In genomic region chr4:156234021-156234501, GRCm38 (mm10) we compare ENCODE assay signal across 8 mouse cellular contexts. TPM values are rescaled to one million over a fixed set of nuclear protein-coding genes. Genes with fewer than 3 reads are reported as not detected.
A peak's percentile ranks its signal among the peaks of the same experiment; 100 is the strongest.
DNase-seq lines count a peak whose midpoint lies in the region; ATAC-seq and TF ChIP-seq lines count a peak whose summit lies in the region.

No protein-coding gene starts in this region.

- WGBS in embryonic facial prominence, embryonic 15.5 days, result 4% methylated on average over 17 of the region's 17 CpGs
- WGBS in intestine, embryonic 16.5 days, result 11% methylated on average over 17 of the region's 17 CpGs
- 2% methylated on average over 17 of the region's 17 CpGs for WGBS in midbrain, postnatal 0 days

- no peak for TF ChIP-seq RAD21 in CH12.LX (IDR thresholded peaks at IDR 0.05; ENCODE audit: low read depth, low read length)

- ATAC-seq in embryonic facial prominence, embryonic 15.5 days (ENCODE audit: insufficient number of reproducible peaks, low FRiP score, low TSS enrichment, low read depth), result no peak
- no peak for ATAC-seq in intestine, embryonic 16.5 days
- no peak for ATAC-seq in midbrain, postnatal 0 days (ENCODE audit: low FRiP score)
- ATAC-seq in megakaryocyte progenitor cell, adult 5-6 weeks (replicated peaks; ENCODE audit: poor library complexity), result no peak

- dilution Hi-C loops in CH12.LX (cut with MboI; ENCODE audit: extremely low pct_ligation_motif_present, extremely low pct_unique_long_range_greater_than_20kb, low sequenced_read_pairs), result no loop called here

- TF ChIP-seq POLR2A in CH12.LX (IDR thresholded peaks at IDR 0.05; ENCODE audit: low read depth, low read length), result no peak

- H3K27me3 ChIP-seq in CH12.LX (replicated peaks), result no peaks in the 10 kb centered on the region
- H3K27me3 ChIP-seq in embryonic facial prominence, embryonic 15.5 days, result no peaks in the 10 kb centered on the region
- H3K27me3 ChIP-seq in intestine, embryonic 16.5 days (replicated peaks; ENCODE audit: control insufficient read depth, insufficient read depth, low read length), result no peaks in the 10 kb centered on the region
- H3K27me3 ChIP-seq in midbrain, postnatal 0 days (ENCODE audit: insufficient read depth, low read length), result no peaks in the 10 kb centered on the region

- peaks cover 28% of the 10 kb centered on the region for H3K79me2 ChIP-seq in CH12.LX (replicated peaks; ENCODE audit: control insufficient read depth, extremely low read depth, insufficient read depth, poor library complexity, severe bottlenecking)

- peak; percentile 43 to 52 for DNase-seq in cerebellum, adult 18-20 months
- no peak for DNase-seq in cerebellum, postnatal 4 days (ENCODE audit: low spot score in 2 of 2)
- DNase-seq in CH12.LX (ENCODE audit: extremely low read depth), result no peak
- no peak for DNase-seq in midbrain, postnatal 0 days (ENCODE audit: low spot score)
- no peak for DNase-seq in ovary, postnatal 36 days (ENCODE audit: low spot score)

- no peaks in the 10 kb centered on the region for H3K9me3 ChIP-seq in CH12.LX (replicated peaks; ENCODE audit: low read length)
- H3K9me3 ChIP-seq in embryonic facial prominence, embryonic 15.5 days (replicated peaks), result no peaks in the 10 kb centered on the region
- no peaks in the 10 kb centered on the region for H3K9me3 ChIP-seq in intestine, embryonic 16.5 days (ENCODE audit: control insufficient read depth, low read length)
- H3K9me3 ChIP-seq in midbrain, postnatal 0 days (ENCODE audit: low read length), result no peaks in the 10 kb centered on the region

- peaks cover 58 to 70% of the 10 kb centered on the region in 2 experiments for H3K36me3 ChIP-seq in CH12.LX (replicated peaks in 1 of 2; ENCODE audit: control insufficient read depth in 1 of 2, insufficient read depth in 1 of 2, low read length in 1 of 2)
- H3K36me3 ChIP-seq in embryonic facial prominence, embryonic 15.5 days, result peaks cover 60% of the 10 kb centered on the region
- peaks cover 9% of the 10 kb centered on the region for H3K36me3 ChIP-seq in intestine, embryonic 16.5 days (ENCODE audit: control insufficient read depth, insufficient read depth, low read length)
- peaks cover 39% of the 10 kb centered on the region for H3K36me3 ChIP-seq in midbrain, postnatal 0 days (ENCODE audit: insufficient read depth, low read length)

- TF ChIP-seq EP300 in CH12.LX (IDR thresholded peaks at IDR 0.05; ENCODE audit: low read length), result no peak

- peak overlapping the region; percentile 49 to 64 (median 54) for H3K4me3 ChIP-seq in CH12.LX (replicated peaks in 1 of 3; ENCODE audit: low read depth in 2 of 3, low read length in 2 of 3, poor library complexity in 1 of 3)
- H3K4me3 ChIP-seq in embryonic facial prominence, embryonic 15.5 days (replicated peaks), result peak overlapping the region; percentile 70
- peak overlapping the region; percentile 74 for H3K4me3 ChIP-seq in intestine, embryonic 16.5 days (ENCODE audit: low read length)
- H3K4me3 ChIP-seq in midbrain, postnatal 0 days (ENCODE audit: low read depth, low read length), result peak overlapping the region; percentile 87

- H3K4me1 ChIP-seq in CH12.LX (ENCODE audit: control insufficient read depth in 1 of 2, insufficient read depth in 2 of 2), result peaks cover 8 to 31% of the 10 kb centered on the region in 2 experiments
- H3K4me1 ChIP-seq in embryonic facial prominence, embryonic 15.5 days, result peaks cover 31% of the 10 kb centered on the region
- H3K4me1 ChIP-seq in intestine, embryonic 16.5 days (ENCODE audit: control insufficient read depth, insufficient read depth, low read length), result peaks cover 13% of the 10 kb centered on the region
- peaks cover 4% of the 10 kb centered on the region for H3K4me1 ChIP-seq in midbrain, postnatal 0 days (ENCODE audit: insufficient read depth, low read length)

- TF ChIP-seq CTCF in CH12.LX (conservative IDR thresholded peaks at IDR 0.05 in 1 of 2, IDR thresholded peaks at IDR 0.05 in 1 of 2; ENCODE audit: low read depth in 2 of 2, low read length in 2 of 2), result no peak
- no peak for TF ChIP-seq CTCF in midbrain, postnatal 0 days (IDR thresholded peaks at IDR 0.05)

- no peak overlapping the region for H3K27ac ChIP-seq in CH12.LX (ENCODE audit: insufficient read depth, low read depth)
- peak overlapping the region; percentile 60 for H3K27ac ChIP-seq in embryonic facial prominence, embryonic 15.5 days (replicated peaks)
- peak overlapping the region; percentile 68 for H3K27ac ChIP-seq in intestine, embryonic 16.5 days (ENCODE audit: low read length)
- peak overlapping the region; percentile 92 for H3K27ac ChIP-seq in midbrain, postnatal 0 days (ENCODE audit: low read depth, low read length)

- H3K9ac ChIP-seq in CH12.LX (ENCODE audit: insufficient read depth, low read depth), result peak overlapping the region; percentile 59
- H3K9ac ChIP-seq in embryonic facial prominence, embryonic 15.5 days, result peak overlapping the region; percentile 58
- H3K9ac ChIP-seq in intestine, embryonic 16.5 days (ENCODE audit: low read depth, low read length), result peak overlapping the region; percentile 84
- peak overlapping the region; percentile 74 for H3K9ac ChIP-seq in midbrain, postnatal 0 days (replicated peaks; ENCODE audit: low read length, poor library complexity, severe bottlenecking)

- peak overlapping the region; percentile 82 for H3K4me2 ChIP-seq in CH12.LX (ENCODE audit: insufficient read depth, low read depth, poor library complexity, severe bottlenecking)
- peak overlapping the region; percentile 94 for H3K4me2 ChIP-seq in embryonic facial prominence, embryonic 15.5 days (replicated peaks)
- peak overlapping the region; percentile 78 for H3K4me2 ChIP-seq in intestine, embryonic 16.5 days (ENCODE audit: low read depth, low read length)
- H3K4me2 ChIP-seq in midbrain, postnatal 0 days (ENCODE audit: low read depth, low read length, poor library complexity, severe bottlenecking), result peak overlapping the region; percentile 68

- in situ Hi-C loops in CH12.LX (cut with MboI; ENCODE audit: low pct_ligation_motif_present, low pct_unique_long_range_greater_than_20kb, low sequenced_read_pairs), result no loop called here

RNA-seq across cellular contexts. Expression of gene Plekhn1, which starts 0.6 kb away (rescaled TPM):
- total RNA-seq in CH12.LX (2012; rRNA removed) (8.2 and 9.7 TPM in 2 replicates), CH12.LX (2014; rRNA removed) (3.3 TPM in 2 replicates)
- polyA plus RNA-seq in CH12.LX (2012; ENCODE audit: insufficient read length, low read depth), result 6.5 and 7.2 TPM in 2 replicates
- 43.4 and 44.1 TPM in 2 replicates for polyA plus RNA-seq in embryonic facial prominence, embryonic 15.5 days (2015; fragmentation: Nextera tagmentation; extraction: Ambion mirVana)
- polyA plus RNA-seq in intestine, embryonic 16.5 days (2015; fragmentation: Nextera tagmentation; extraction: Ambion mirVana), result 11.7 and 13.8 TPM in 2 replicates
- total RNA-seq in midbrain, postnatal 0 days (2014; rRNA removed), result 46.6 and 46.7 TPM in 2 replicates
- 18.7 and 19.3 TPM in 2 replicates for polyA plus RNA-seq in midbrain, postnatal 0 days (2015; fragmentation: Nextera tagmentation; extraction: Ambion mirVana)
- 11.6 and 18.4 TPM in 2 replicates for total RNA-seq in megakaryocyte progenitor cell, adult 5-6 weeks (2015)
- 12.8 and 15.5 TPM in 2 replicates for total RNA-seq in megakaryocyte progenitor cell, adult 5-6 weeks (2017)

RNA-seq across cellular contexts. Expression of gene Noc2l, which starts 1.7 kb away (rescaled TPM):
- 197 and 200 TPM in 2 replicates for total RNA-seq in CH12.LX (2012; rRNA removed)
- total RNA-seq in CH12.LX (2014; rRNA removed), result 157 and 173 TPM in 2 replicates
- 244 and 265 TPM in 2 replicates for polyA plus RNA-seq in CH12.LX (2012; ENCODE audit: insufficient read length, low read depth)
- 68.0 and 71.9 TPM in 2 replicates for polyA plus RNA-seq in embryonic facial prominence, embryonic 15.5 days (2015; fragmentation: Nextera tagmentation; extraction: Ambion mirVana)
- polyA plus RNA-seq in intestine, embryonic 16.5 days (2015; fragmentation: Nextera tagmentation; extraction: Ambion mirVana), result 63.9 and 69.1 TPM in 2 replicates
- total RNA-seq in midbrain, postnatal 0 days (2014; rRNA removed), result 75.7 and 81.3 TPM in 2 replicates
- 42.6 and 47.1 TPM in 2 replicates for polyA plus RNA-seq in midbrain, postnatal 0 days (2015; fragmentation: Nextera tagmentation; extraction: Ambion mirVana)
- 72.3 and 81.6 TPM in 2 replicates for total RNA-seq in megakaryocyte progenitor cell, adult 5-6 weeks (2015)
- 122 and 140 TPM in 2 replicates for total RNA-seq in megakaryocyte progenitor cell, adult 5-6 weeks (2017)

RNA-seq across cellular contexts. Expression of gene Perm1, which starts 18.4 kb away (rescaled TPM):
- total RNA-seq in CH12.LX (2012; rRNA removed) (0.04 and 0.08 TPM in 2 replicates), CH12.LX (2014; rRNA removed) (not detected in 2 replicates)
- 0.43 and 0.50 TPM in 2 replicates for polyA plus RNA-seq in CH12.LX (2012; ENCODE audit: insufficient read length, low read depth)
- polyA plus RNA-seq in embryonic facial prominence, embryonic 15.5 days (2015; fragmentation: Nextera tagmentation; extraction: Ambion mirVana), result 3.8 and 4.6 TPM in 2 replicates
- polyA plus RNA-seq in intestine, embryonic 16.5 days (2015; fragmentation: Nextera tagmentation; extraction: Ambion mirVana), result 0.20 and 0.35 TPM in 2 replicates
- total RNA-seq in midbrain, postnatal 0 days (2014; rRNA removed), result 1.9 and 2.0 TPM in 2 replicates
- polyA plus RNA-seq in midbrain, postnatal 0 days (2015; fragmentation: Nextera tagmentation; extraction: Ambion mirVana), result 1.4 and 1.7 TPM in 2 replicates
- total RNA-seq in megakaryocyte progenitor cell, adult 5-6 weeks (2015), result 0.12 TPM in 1 of 2 replicates, not detected in the other
- 0.08 TPM in 1 of 2 replicates, not detected in the other for total RNA-seq in megakaryocyte progenitor cell, adult 5-6 weeks (2017)

RNA-seq across cellular contexts. Expression of gene Samd11, which starts 21.4 kb away (rescaled TPM):
- total RNA-seq in CH12.LX (2012; rRNA removed) (3.5 and 4.1 TPM in 2 replicates), CH12.LX (2014; rRNA removed) (not detected in 2 replicates)
- polyA plus RNA-seq in CH12.LX (2012; ENCODE audit: insufficient read length, low read depth), result 0.18 and 0.47 TPM in 2 replicates
- 0.28 and 0.42 TPM in 2 replicates for polyA plus RNA-seq in embryonic facial prominence, embryonic 15.5 days (2015; fragmentation: Nextera tagmentation; extraction: Ambion mirVana)
- 0.53 and 1.2 TPM in 2 replicates for polyA plus RNA-seq in intestine, embryonic 16.5 days (2015; fragmentation: Nextera tagmentation; extraction: Ambion mirVana)
- total RNA-seq in midbrain, postnatal 0 days (2014; rRNA removed), result 8.9 and 9.1 TPM in 2 replicates
- 3.2 and 3.5 TPM in 2 replicates for polyA plus RNA-seq in midbrain, postnatal 0 days (2015; fragmentation: Nextera tagmentation; extraction: Ambion mirVana)
- not detected in 2 replicates for total RNA-seq in megakaryocyte progenitor cell, adult 5-6 weeks (2015)
- 0.12 and 0.30 TPM in 2 replicates for total RNA-seq in megakaryocyte progenitor cell, adult 5-6 weeks (2017)

RNA-seq across cellular contexts. Expression of gene AW011738, which starts 31.0 kb away (rescaled TPM):
- total RNA-seq in CH12.LX (2012; rRNA removed) (0.80 and 1.6 TPM in 2 replicates), CH12.LX (2014; rRNA removed) (0.15 TPM in 1 of 2 replicates, not detected in the other)
- polyA plus RNA-seq in CH12.LX (2012; ENCODE audit: insufficient read length, low read depth), result 0.14 and 0.20 TPM in 2 replicates
- polyA plus RNA-seq in embryonic facial prominence, embryonic 15.5 days (2015; fragmentation: Nextera tagmentation; extraction: Ambion mirVana), result 3.1 and 3.6 TPM in 2 replicates
- polyA plus RNA-seq in intestine, embryonic 16.5 days (2015; fragmentation: Nextera tagmentation; extraction: Ambion mirVana), result 2.1 and 2.3 TPM in 2 replicates
- total RNA-seq in midbrain, postnatal 0 days (2014; rRNA removed), result 7.5 and 8.2 TPM in 2 replicates
- 3.5 and 3.7 TPM in 2 replicates for polyA plus RNA-seq in midbrain, postnatal 0 days (2015; fragmentation: Nextera tagmentation; extraction: Ambion mirVana)
- total RNA-seq in megakaryocyte progenitor cell, adult 5-6 weeks (2015), result 0.46 and 0.62 TPM in 2 replicates
- 0.07 and 0.12 TPM in 2 replicates for total RNA-seq in megakaryocyte progenitor cell, adult 5-6 weeks (2017)

Comparison
In these comparisons a context has a peak if more than half of its experiments do, and no peak if none do; other contexts are left out.
1. DNase-seq: peak in cerebellum, adult 18-20 months (2 of 2); none in cerebellum, postnatal 4 days (0 of 2), CH12.LX (single experiment), midbrain, postnatal 0 days (single experiment) and ovary, postnatal 36 days (single experiment).
2. Peak in every context shown above with its lines, with median percentiles within 50 percentile points of each other: H3K4me2 ChIP-seq, H3K4me3 ChIP-seq and H3K9ac ChIP-seq.